Mouse (Mus musculus): ENCODE data around the gene Tmem107. TPM values are rescaled to one million over a fixed set of nuclear protein-coding genes. Genes with fewer than 3 reads are reported as not detected.

Tmem107 gene
- total and polyA plus RNA-seq, 3 experiments = 22.6 to 31.3 (median 30.1) TPM

GRCm38 (mm10) chr11:69119446-69120155 is 49.0 kb downstream of the Tmem107 start:
- peak overlapping the region; percentile 88 for H3K4me2 ChIP-seq (ENCODE audit: insufficient read depth, low read depth, poor library complexity, severe bottlenecking)
- H3K27ac ChIP-seq (ENCODE audit: insufficient read depth, low read depth) = no peak overlapping the region
- no peaks in the 10 kb centered on the region for H3K9me3 ChIP-seq (replicated peaks; ENCODE audit: low read length)
- in situ Hi-C loops (cut with MboI; ENCODE audit: low pct_ligation_motif_present, low pct_unique_long_range_greater_than_20kb, low sequenced_read_pairs) (loop anchor here (5.0 kb wide), 1 partner anchor 57 kb away; no protein-coding TSS in a partner anchor), dilution Hi-C loops (cut with MboI; ENCODE audit: extremely low pct_ligation_motif_present, extremely low pct_unique_long_range_greater_than_20kb, low sequenced_read_pairs) (no loop called here)
- peaks cover 70% of the 10 kb centered on the region for H3K27me3 ChIP-seq (replicated peaks)
- no peak for DNase-seq (ENCODE audit: extremely low read depth)
- TF ChIP-seq MYC (IDR thresholded peaks at IDR 0.05; ENCODE audit: low read depth, low read length) (no peak), MXI1 (IDR thresholded peaks at IDR 0.05; ENCODE audit: low read depth, low read length) (no peak), ZMIZ1 (IDR thresholded peaks at IDR 0.05; ENCODE audit: low read depth, low read length) (no peak), NELFE (IDR thresholded peaks at IDR 0.05; ENCODE audit: low read depth, low read length) (no peak), POLR2AphosphoS2 (IDR thresholded peaks at IDR 0.05; ENCODE audit: low read depth, low read length) (no peak), HCFC1 (IDR thresholded peaks at IDR 0.05; ENCODE audit: low read depth, low read length) (no peak), MAZ (IDR thresholded peaks at IDR 0.05; ENCODE audit: low read depth, low read length) (no peak), E2F4 (IDR thresholded peaks at IDR 0.05; ENCODE audit: insufficient replicate concordance, low read depth, low read length) (no peak), USF1 (IDR thresholded peaks at IDR 0.05; ENCODE audit: low read depth, low read length) (no peak), MEF2A (IDR thresholded peaks at IDR 0.05; ENCODE audit: borderline replicate concordance, low read depth, low read length) (no peak), ZKSCAN1 (IDR thresholded peaks at IDR 0.05; ENCODE audit: borderline replicate concordance, low read depth, low read length) (no peak), RCOR1 (conservative IDR thresholded peaks at IDR 0.05; ENCODE audit: low read depth, low read length) (no peak), JUND (conservative IDR thresholded peaks at IDR 0.05; ENCODE audit: low read depth, low read length) (no peak), USF2 (conservative IDR thresholded peaks at IDR 0.05; ENCODE audit: low read depth, low read length) (no peak), KAT2A (IDR thresholded peaks at IDR 0.05; ENCODE audit: insufficient replicate concordance, low read length) (no peak), TBP (conservative IDR thresholded peaks at IDR 0.05; ENCODE audit: low read depth, low read length) (no peak)
- peaks cover 2 to 43% of the 10 kb centered on the region in 2 experiments; a peak in 2 of 4 replicates for H3K4me1 ChIP-seq (ENCODE audit: control insufficient read depth in 1 of 2, insufficient read depth in 2 of 2)
- H3K4me3 ChIP-seq (replicated peaks in 1 of 3; ENCODE audit: low read depth in 2 of 3, low read length in 2 of 3, poor library complexity in 1 of 3) = peak overlapping the region in 2 of 3 experiments; percentile 22 to 62
- H3K79me2 ChIP-seq (replicated peaks; ENCODE audit: control insufficient read depth, extremely low read depth, insufficient read depth, poor library complexity, severe bottlenecking) = no peaks in the 10 kb centered on the region
- no peak overlapping the region for H3K9ac ChIP-seq (ENCODE audit: insufficient read depth, low read depth)
- H3K36me3 ChIP-seq (replicated peaks in 1 of 2; ENCODE audit: control insufficient read depth in 1 of 2, insufficient read depth in 1 of 2, low read length in 1 of 2) = no peaks in the 10 kb centered on the region

GRCm38 (mm10) chr11:69120221-69121000 is 49.8 kb downstream of the Tmem107 start, which contains the start of gene Hes7:
Gene Hes7, plus strand, starts transcription at chr11:69120404.
- dilution Hi-C loops (cut with MboI; ENCODE audit: extremely low pct_ligation_motif_present, extremely low pct_unique_long_range_greater_than_20kb, low sequenced_read_pairs) = no loop called here
- peak within 1 kb of the TSS; percentile 88 for H3K4me2 ChIP-seq (ENCODE audit: insufficient read depth, low read depth, poor library complexity, severe bottlenecking)
- H3K4me3 ChIP-seq (replicated peaks in 1 of 3; ENCODE audit: low read depth in 2 of 3, low read length in 2 of 3, poor library complexity in 1 of 3) = peak within 1 kb of the TSS; percentile 22 to 76 (median 69)
- H3K79me2 ChIP-seq (replicated peaks; ENCODE audit: control insufficient read depth, extremely low read depth, insufficient read depth, poor library complexity, severe bottlenecking) = no peaks in the 10 kb centered on the region
- H3K9ac ChIP-seq (ENCODE audit: insufficient read depth, low read depth) = no peak within 1 kb of the TSS
- H3K27ac ChIP-seq (ENCODE audit: insufficient read depth, low read depth) = no peak within 1 kb of the TSS
- no peaks in the 10 kb centered on the region for H3K9me3 ChIP-seq (replicated peaks; ENCODE audit: low read length)
- TF ChIP-seq SIN3A (IDR thresholded peaks at IDR 0.05; ENCODE audit: low read length) (no peak), NELFE (IDR thresholded peaks at IDR 0.05; ENCODE audit: low read depth, low read length) (0 out of 2 replicates have a peak, but pooled peaks have one; percentile 26), MAZ (IDR thresholded peaks at IDR 0.05; ENCODE audit: low read depth, low read length) (0 out of 2 replicates have a peak, but pooled peaks have one; percentile 30), POLR2AphosphoS2 (IDR thresholded peaks at IDR 0.05; ENCODE audit: low read depth, low read length) (no peak)
- H3K27me3 ChIP-seq (replicated peaks) = peaks cover 62% of the 10 kb centered on the region
- H3K36me3 ChIP-seq (replicated peaks in 1 of 2; ENCODE audit: control insufficient read depth in 1 of 2, insufficient read depth in 1 of 2, low read length in 1 of 2) = no peaks in the 10 kb centered on the region
- no peak for DNase-seq (ENCODE audit: extremely low read depth)
- in situ Hi-C loops (cut with MboI; ENCODE audit: low pct_ligation_motif_present, low pct_unique_long_range_greater_than_20kb, low sequenced_read_pairs) = no loop called here
- peaks cover 2 to 42% of the 10 kb centered on the region in 2 experiments; a peak in 2 of 4 replicates for H3K4me1 ChIP-seq (ENCODE audit: control insufficient read depth in 1 of 2, insufficient read depth in 2 of 2)
